Mouse (Mus musculus) MEL (cell line): ENCODE data around the gene Stac3.

Experiments
- CTCF ChIP-seq, 3 experiments: IDR thresholded peaks in 2 of 3; conservative IDR thresholded peaks in 1 of 3; 2 replicates each; pipeline ENCODE4 v1.5.1; 2011 to 2012; ENCODE audit warnings: low read length in 3 of 3, low read depth in 2 of 3, mild to moderate bottlenecking in 2 of 3, improper control_type of control experiment in 1 of 3, inconsistent platforms in 1 of 3, mixed read lengths in 1 of 3, moderate library complexity in 1 of 3; ENCODE audit not compliant: control insufficient read depth in 1 of 3, insufficient read depth in 1 of 3, poor library complexity in 1 of 3, severe bottlenecking in 1 of 3
- EP300 ChIP-seq, 2 experiments: IDR thresholded peaks; 2 replicates each; pipeline ENCODE4 v1.6.1; 2011; ENCODE audit warnings: improper control_type of control experiment in 2 of 2, low read length in 2 of 2, low read depth in 1 of 2, mild to moderate bottlenecking in 1 of 2
- MAFK ChIP-seq: IDR thresholded peaks from 2 replicates; pipeline ENCODE4 v1.6.1; 2011; ENCODE audit warnings: low read depth, mild to moderate bottlenecking, low read length, improper control_type of control experiment, borderline replicate concordance
- MAX ChIP-seq: IDR thresholded peaks from 2 replicates; pipeline ENCODE4 v1.6.1; 2011; ENCODE audit warnings: low read length, improper control_type of control experiment
- MYC ChIP-seq: IDR thresholded peaks from 2 replicates; pipeline ENCODE4 v1.6.1; 2011; ENCODE audit warnings: low read depth, mild to moderate bottlenecking, low read length, improper control_type of control experiment, moderate library complexity
- POLR2A ChIP-seq, 2 experiments: IDR thresholded peaks; 2 replicates each; pipeline ENCODE4 v1.6.1; 2011 to 2012; ENCODE audit warnings: low read length in 2 of 2, mild to moderate bottlenecking in 2 of 2, control low read depth in 1 of 2, improper control_type of control experiment in 1 of 2, low read depth in 1 of 2, moderate library complexity in 1 of 2; ENCODE audit not compliant: control insufficient read depth in 1 of 2, insufficient read depth in 1 of 2, poor library complexity in 1 of 2
- POLR2AphosphoS2 ChIP-seq: IDR thresholded peaks from 2 replicates; pipeline ENCODE4 v1.6.1; 2011; ENCODE audit warnings: low read length, improper control_type of control experiment

DNA sequence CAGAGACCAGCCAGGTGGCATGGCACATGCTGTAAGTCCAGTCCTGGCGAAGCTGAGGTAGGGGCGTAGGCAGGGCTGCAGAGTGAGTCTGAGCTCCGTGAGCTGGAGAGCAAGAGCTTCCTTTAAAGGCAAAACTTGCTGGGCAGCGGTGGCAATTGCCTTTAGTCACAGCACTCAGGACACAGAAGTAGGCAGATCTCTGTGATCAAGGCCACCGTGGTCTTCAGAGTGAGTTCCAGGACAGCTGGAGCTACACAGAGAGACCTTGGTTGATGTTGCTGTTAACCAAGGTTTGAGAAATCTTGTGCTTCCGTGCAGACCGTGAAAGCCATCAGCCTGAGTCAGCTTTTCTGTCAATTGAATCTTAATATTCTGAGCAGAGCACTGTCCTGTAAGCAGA is 24.2 kb upstream of the Stac3 start:
- TF ChIP-seq CTCF (IDR thresholded peaks at IDR 0.05 in 2 of 3, conservative IDR thresholded peaks at IDR 0.05 in 1 of 3; ENCODE audit: control insufficient read depth in 1 of 3, insufficient read depth in 1 of 3, low read depth in 2 of 3, low read length in 3 of 3, poor library complexity in 1 of 3, severe bottlenecking in 1 of 3) (no peak), POLR2AphosphoS2 (no peak), MAX (no peak), MAFK (no peak), MYC (no peak), POLR2A (IDR thresholded peaks at IDR 0.05; ENCODE audit: control insufficient read depth in 1 of 2, insufficient read depth in 1 of 2, low read depth in 1 of 2, low read length in 2 of 2, poor library complexity in 1 of 2) (no peak), EP300 (IDR thresholded peaks at IDR 0.05; ENCODE audit: low read depth in 1 of 2, low read length in 2 of 2) (no peak)
